Mouse (Mus musculus) embryonic facial prominence, embryonic 13.5 days (tissue): ENCODE results near the gene Eef1a1. TPM values are rescaled to one million over a fixed set of nuclear protein-coding genes. Genes with fewer than 3 reads are reported as not detected.

Experiments
- ATAC-seq: fragments of 200-750 bp; cut with Nextera tagmentation; 2 replicates; pipeline ENCODE4 v1.8.0; 2017; ENCODE audit warnings: low read depth; ENCODE audit not compliant: insufficient number of reproducible peaks, insufficient read depth, low FRiP score, low TSS enrichment
- H3K27ac ChIP-seq: fragments of 300-500 bp; sonication (generic); 2 replicates; pipeline ENCODE4 v1.5.1; 2015; ENCODE audit warnings: moderate library complexity, mild to moderate bottlenecking, inconsistent platforms
- H3K27me3 ChIP-seq: fragments of 300-500 bp; sonication (generic); 2 replicates; pipeline ENCODE4 v1.6.1; 2015; ENCODE audit warnings: mild to moderate bottlenecking, inconsistent platforms
- H3K36me3 ChIP-seq: fragments of 300-500 bp; sonication (generic); 2 replicates; pipeline ENCODE4 v1.6.1; 2015; ENCODE audit warnings: mild to moderate bottlenecking, inconsistent platforms
- H3K4me1 ChIP-seq: fragments of 300-500 bp; sonication (generic); 2 replicates; pipeline ENCODE4 v1.6.1; 2015; ENCODE audit warnings: inconsistent platforms
- H3K4me2 ChIP-seq: fragments of 300-500 bp; sonication (generic); 2 replicates; pipeline ENCODE4 v1.6.1; 2015; ENCODE audit warnings: moderate library complexity, mild to moderate bottlenecking, inconsistent platforms
- H3K4me3 ChIP-seq: fragments of 300-500 bp; sonication (generic); 2 replicates; pipeline ENCODE4 v1.5.1; 2015; ENCODE audit warnings: mild to moderate bottlenecking, inconsistent platforms
- H3K9ac ChIP-seq: fragments of 300-500 bp; sonication (generic); 2 replicates; pipeline ENCODE4 v1.6.1; 2015; ENCODE audit warnings: mild to moderate bottlenecking, inconsistent platforms
- H3K9me3 ChIP-seq: fragments of 300-500 bp; sonication (generic); 2 replicates; pipeline ENCODE4 v1.6.1; 2016; ENCODE audit warnings: inconsistent platforms
- WGBS: fragments of 180-500 bp; shearing (Covaris S2); methylation state at CpG from one replicate; pipeline ENCODE4 v1.1.7; 2015; ENCODE audit warnings: mixed read lengths; 5-methylcytosine and 5-hydroxymethylcytosine counted together
- polyA plus RNA-seq: library from polyadenylated mRNA; unstranded; fragments of >200 nt; fragmentation: Nextera tagmentation; extraction: Ambion mirVana; gene quantifications from 2 replicates; pipeline ENCODE4 v1.2.1, GENCODE M21; 2015

Eef1a1 gene
- polyA plus RNA-seq, 1 experiment from 2014 or later, result 5,472 TPM

DNA sequence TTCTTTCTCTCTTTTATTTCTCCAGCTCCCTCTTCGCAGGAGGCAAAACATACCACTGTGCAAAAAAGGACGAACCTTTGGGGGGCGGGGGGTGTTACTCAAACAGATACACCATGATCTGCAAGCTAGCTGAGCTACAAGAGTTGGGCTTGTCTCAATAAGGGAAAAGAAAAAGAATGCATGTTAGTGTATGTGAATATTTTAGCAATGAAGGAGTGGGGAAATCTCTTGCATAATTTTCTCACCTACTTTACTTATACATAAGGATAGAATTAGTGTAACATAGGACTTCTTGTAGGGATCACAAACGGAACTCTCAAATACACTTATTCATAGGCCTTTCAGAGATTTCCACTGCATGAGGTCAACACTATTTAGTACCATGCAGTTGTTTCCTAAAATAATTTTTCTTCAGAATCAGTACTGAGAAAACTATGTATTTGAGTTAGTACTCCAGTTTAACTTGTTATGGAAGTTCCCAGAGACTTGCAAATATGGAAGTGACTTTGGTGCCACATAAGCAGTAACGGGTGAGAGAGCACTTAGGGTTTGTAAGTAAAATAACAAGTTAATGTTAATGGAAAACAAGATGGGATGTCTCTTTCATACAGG lies 14.1 kb downstream of the Eef1a1 start:
- peaks cover 58% of the 10 kb centered on the region for H3K36me3 ChIP-seq

DNA sequence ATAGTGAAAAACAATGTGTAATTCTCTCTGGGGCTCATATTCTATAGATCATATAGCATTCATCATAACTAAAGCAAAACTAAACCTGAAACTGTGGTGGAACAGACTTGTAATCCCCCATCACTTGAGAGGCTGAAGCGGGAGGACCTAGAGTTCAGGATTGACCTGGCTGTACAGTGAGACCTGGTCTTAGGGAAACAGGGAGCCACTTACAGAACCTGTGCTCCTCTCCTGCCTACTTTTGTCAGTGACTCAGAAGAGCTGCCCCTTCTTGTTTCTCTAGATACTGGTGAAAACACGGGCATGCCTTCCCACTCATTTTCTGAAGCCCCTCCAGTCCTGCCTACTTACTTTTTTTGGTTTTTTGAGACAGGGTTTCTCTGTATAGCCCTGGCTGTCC lies 14.7 kb downstream of the Eef1a1 start:
- Histone ChIP-seq H3K36me3 (peaks cover 59% of the 10 kb centered on the region), H3K9me3 (no peaks in the 10 kb centered on the region), H3K4me2 (no peak overlapping the region), H3K4me3 (no peak overlapping the region), H3K9ac (no peak overlapping the region), H3K27me3 (no peaks in the 10 kb centered on the region), H3K27ac (no peak overlapping the region), H3K4me1 (peaks cover 6% of the 10 kb centered on the region)
- WGBS, result 74% methylated on average over 2 of the region's 2 CpGs
- no peak for ATAC-seq

More for the DNA sequence above, 14.1 kb downstream of the Eef1a1 start:
- peaks cover 10% of the 10 kb centered on the region for H3K4me1 ChIP-seq
- no peaks in the 10 kb centered on the region for H3K27me3 ChIP-seq
- no peak overlapping the region for H3K9ac ChIP-seq
- no peak overlapping the region for H3K4me2 ChIP-seq
- whole genome bisulfite sequencing, result 87% methylated on average over 5 of the region's 5 CpGs
- ATAC-seq, result no peak
- no peak overlapping the region for H3K27ac ChIP-seq
- no peak overlapping the region for H3K4me3 ChIP-seq
- no peaks in the 10 kb centered on the region for H3K9me3 ChIP-seq

DNA sequence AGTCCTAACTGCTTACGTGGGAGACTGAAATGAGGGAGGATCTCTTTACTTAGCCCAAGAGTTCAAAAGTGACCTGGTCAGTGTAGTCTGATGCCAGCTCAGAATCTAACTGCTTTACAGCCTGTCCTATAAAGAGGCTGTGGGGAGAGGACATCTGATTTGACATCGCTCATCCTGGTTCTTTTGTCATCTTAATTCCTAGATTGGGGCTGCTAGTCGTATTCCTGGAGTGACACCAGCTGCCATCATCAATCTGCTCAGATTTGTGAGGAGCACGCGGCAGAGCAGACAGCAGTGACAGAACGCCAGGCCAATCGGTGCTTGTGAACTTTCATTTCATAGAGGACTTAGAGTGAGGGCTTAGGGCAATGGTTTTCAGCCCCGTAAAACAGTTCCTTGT lies 15.4 kb downstream of the Eef1a1 start:
- Histone ChIP-seq H3K4me2 (no peak overlapping the region), H3K9me3 (no peaks in the 10 kb centered on the region), H3K27me3 (no peaks in the 10 kb centered on the region), H3K4me3 (no peak overlapping the region), H3K36me3 (peaks cover 59% of the 10 kb centered on the region), H3K4me1 (no peaks in the 10 kb centered on the region), H3K9ac (no peak overlapping the region), H3K27ac (no peak overlapping the region)
- ATAC-seq, result no peak
- WGBS, result 85% methylated on average over 8 of the region's 8 CpGs

DNA sequence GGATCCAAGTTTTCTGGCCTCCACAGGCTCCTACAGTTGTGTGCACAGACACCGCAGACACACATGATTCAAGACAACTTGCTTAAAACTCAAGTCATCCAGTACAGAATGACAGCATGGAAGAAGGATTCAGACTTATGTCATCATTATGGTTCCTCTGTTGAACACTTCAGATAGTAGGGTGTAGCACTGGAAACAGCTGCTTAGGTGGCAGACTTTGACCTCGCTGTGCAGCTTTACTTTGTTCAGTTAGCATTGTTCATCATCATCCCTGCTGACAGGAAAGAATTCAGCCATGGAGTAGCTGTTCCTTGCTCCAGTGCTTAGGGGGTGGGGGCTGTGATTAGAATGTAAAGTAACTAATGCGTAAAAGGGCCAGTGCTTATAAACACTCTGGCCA lies 23.2 kb downstream of the Eef1a1 start:
- H3K9me3 ChIP-seq, result no peaks in the 10 kb centered on the region
- WGBS, result 93% methylated on average over 3 of the region's 3 CpGs
- H3K4me3 ChIP-seq, result no peak overlapping the region
- no peak overlapping the region for H3K9ac ChIP-seq
- ATAC-seq, result no peak
- H3K4me1 ChIP-seq, result no peaks in the 10 kb centered on the region
- no peak overlapping the region for H3K27ac ChIP-seq
- H3K27me3 ChIP-seq, result no peaks in the 10 kb centered on the region
- H3K36me3 ChIP-seq, result peaks cover 85% of the 10 kb centered on the region
- H3K4me2 ChIP-seq, result no peak overlapping the region

DNA sequence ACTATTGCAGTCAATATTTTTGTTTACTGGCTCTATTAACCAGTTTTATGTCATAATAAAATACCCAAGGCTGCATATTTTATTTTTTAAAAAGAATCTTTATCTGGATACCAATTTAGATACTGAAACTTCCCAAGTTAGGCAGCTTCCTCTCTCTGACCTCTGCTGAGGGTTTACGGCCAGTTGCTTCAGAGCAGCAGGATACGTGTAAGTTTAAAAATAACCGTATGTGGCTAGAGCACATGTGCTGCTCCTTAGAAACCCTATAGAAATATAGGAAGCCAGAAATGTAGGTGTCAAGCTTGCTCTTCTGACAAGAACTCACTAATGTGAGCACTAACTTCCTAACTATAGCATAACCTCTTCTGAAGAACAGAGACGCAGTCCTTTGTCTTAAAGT lies 25.6 kb downstream of the Eef1a1 start:
- no peaks in the 10 kb centered on the region for H3K9me3 ChIP-seq
- H3K4me3 ChIP-seq, result no peak overlapping the region
- WGBS, result 92% methylated on average over 4 of the region's 4 CpGs
- peaks cover 84% of the 10 kb centered on the region for H3K36me3 ChIP-seq
- H3K9ac ChIP-seq, result no peak overlapping the region
- ATAC-seq, result no peak
- no peak overlapping the region for H3K27ac ChIP-seq
- H3K4me1 ChIP-seq, result no peaks in the 10 kb centered on the region
- H3K27me3 ChIP-seq, result no peaks in the 10 kb centered on the region
- no peak overlapping the region for H3K4me2 ChIP-seq

DNA sequence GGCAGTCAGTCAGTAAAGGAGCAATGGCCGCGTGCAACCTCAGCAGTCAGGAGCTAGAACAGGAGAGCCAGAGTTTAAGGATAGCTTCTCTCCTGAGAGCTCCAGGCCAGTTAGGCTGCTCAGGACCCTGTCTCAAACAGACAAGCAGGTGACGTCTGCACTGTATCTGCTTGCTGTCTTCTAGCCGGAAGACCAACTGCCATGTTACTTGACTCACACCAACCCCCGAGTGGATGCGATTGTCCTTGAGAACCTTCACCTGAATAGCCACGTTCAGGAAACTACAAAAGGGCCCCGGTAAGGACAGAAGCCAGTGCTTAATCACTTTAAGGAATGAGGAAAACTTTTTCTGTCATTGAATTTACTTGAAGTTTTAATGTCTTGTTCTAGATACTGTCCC lies 31.9 kb downstream of the Eef1a1 start:
- Histone ChIP-seq H3K4me3 (no peak overlapping the region), H3K4me1 (no peaks in the 10 kb centered on the region), H3K27ac (no peak overlapping the region), H3K4me2 (no peak overlapping the region), H3K9me3 (no peaks in the 10 kb centered on the region), H3K36me3 (peaks cover 78% of the 10 kb centered on the region), H3K9ac (no peak overlapping the region), H3K27me3 (no peaks in the 10 kb centered on the region)
- 90% methylated on average over 8 of the region's 8 CpGs for WGBS
- no peak for ATAC-seq

DNA sequence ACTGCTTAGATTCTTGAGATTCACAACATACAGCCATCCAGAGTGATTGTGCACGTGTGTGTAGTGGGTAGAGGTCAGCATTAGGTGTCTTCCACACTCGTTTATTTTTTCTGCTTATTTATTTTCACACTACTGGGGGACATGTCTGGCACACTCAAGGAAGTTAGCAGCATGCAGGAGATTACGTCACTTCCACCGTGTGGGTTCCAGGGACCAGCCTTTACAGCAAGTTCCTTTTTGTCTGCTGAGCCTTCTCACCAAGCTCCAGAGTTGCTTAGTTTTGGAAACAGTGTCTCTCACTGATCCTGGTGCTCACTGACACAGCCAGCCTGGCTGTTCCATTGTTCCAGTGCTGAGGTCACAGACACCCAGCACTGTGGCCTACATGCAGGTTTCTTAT lies 37.6 kb downstream of the Eef1a1 start:
- no peak for ATAC-seq
- Histone ChIP-seq H3K9ac (no peak overlapping the region), H3K4me1 (peaks cover 7% of the 10 kb centered on the region), H3K4me2 (no peak overlapping the region), H3K4me3 (no peak overlapping the region), H3K9me3 (no peaks in the 10 kb centered on the region), H3K27ac (no peak overlapping the region), H3K27me3 (peaks cover 8% of the 10 kb centered on the region), H3K36me3 (peaks cover 43% of the 10 kb centered on the region)
- WGBS, result 86% methylated on average over 4 of the region's 4 CpGs

DNA sequence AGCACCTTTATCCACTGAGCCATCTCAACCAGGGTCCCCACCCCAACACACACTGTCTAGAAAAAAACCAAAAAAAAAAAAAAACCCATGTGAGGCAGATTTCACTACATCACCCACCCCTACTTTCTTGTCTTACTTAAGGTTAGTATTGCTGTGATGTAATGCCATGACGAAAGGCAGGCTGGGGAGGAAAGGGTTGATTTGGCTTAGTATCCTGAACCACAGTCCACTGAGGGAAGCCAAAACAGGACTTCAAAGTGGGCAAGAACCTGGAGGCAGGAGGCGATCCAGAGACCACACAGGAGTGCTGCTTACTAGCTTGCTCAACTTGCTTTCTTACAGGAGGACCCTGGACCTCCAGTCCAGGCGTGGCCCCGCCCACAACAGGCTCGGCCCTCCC lies 38.5 kb downstream of the Eef1a1 start:
- H3K27ac ChIP-seq, result no peak overlapping the region
- H3K4me2 ChIP-seq, result no peak overlapping the region
- no peaks in the 10 kb centered on the region for H3K9me3 ChIP-seq
- peaks cover 43% of the 10 kb centered on the region for H3K36me3 ChIP-seq
- peaks cover 18% of the 10 kb centered on the region for H3K27me3 ChIP-seq
- H3K9ac ChIP-seq, result no peak overlapping the region
- no peak for ATAC-seq
- H3K4me3 ChIP-seq, result no peak overlapping the region
- WGBS, result 70% methylated on average over 5 of the region's 5 CpGs
- H3K4me1 ChIP-seq, result peaks cover 7% of the 10 kb centered on the region

DNA sequence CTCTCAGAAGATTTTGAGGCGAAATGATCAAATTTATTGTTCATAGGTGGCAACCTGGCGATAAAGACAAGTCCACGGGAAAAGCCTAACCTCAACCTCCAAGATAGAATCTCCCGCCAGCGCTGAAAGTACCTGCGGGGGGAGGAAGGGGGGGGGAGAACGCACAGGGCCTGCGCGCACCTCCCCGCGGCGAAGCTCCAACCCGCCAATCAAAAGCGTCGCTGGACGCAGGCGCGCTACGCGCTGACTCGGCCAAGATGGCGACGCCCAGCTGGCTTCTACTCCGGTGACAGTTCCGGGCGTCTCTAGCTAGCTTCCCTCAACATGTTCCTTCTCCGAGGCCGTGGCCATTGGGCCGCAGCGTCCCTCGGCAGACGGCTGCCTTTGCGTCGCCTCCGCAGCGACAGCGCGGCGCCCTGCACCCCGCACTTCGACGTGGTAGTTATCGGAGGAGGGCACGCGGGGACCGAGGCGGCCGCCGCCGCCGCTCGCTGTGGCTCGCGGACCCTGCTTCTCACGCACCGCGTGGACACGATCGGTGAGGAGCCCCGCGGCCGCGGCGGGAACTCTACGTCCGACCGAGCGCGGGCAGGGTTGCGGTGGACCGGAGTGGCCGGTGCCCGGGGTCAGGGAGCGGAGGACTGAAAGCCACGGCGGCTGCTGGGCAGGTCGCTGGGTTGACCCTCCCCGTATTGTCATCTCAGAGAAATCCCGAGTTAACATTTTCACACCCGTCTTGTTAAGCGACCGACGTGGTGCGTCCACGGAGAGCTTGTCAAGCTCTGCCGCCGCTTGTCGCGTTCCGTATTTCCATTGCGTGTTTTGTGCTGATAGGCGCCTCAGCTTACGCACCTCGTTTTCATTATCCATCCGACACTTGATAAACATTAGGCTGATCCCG lies 40.7 kb downstream of the Eef1a1 start, which contains the start of the genes Mto1 and Gm17324:
Gene Mto1 (plus strand): TSS at position 236 of the 901 bp plus-strand sequence.
Gene Gm17324 (minus strand): TSS at position 814 of the 901 bp plus-strand sequence.
- Histone ChIP-seq H3K4me3 (peak within 1 kb of the TSS; percentile 97), H3K9ac (peak within 1 kb of the TSS; percentile 91), H3K4me2 (peak within 1 kb of the TSS; percentile 60), H3K27me3 (peaks cover 38% of the 10 kb centered on the region), H3K4me1 (peaks cover 7% of the 10 kb centered on the region), H3K36me3 (peaks cover 24% of the 10 kb centered on the region), H3K27ac (peak within 1 kb of the TSS; percentile 87), H3K9me3 (no peaks in the 10 kb centered on the region)
- peak; percentile 87 for ATAC-seq
- WGBS, result under 1% methylated on average over 96 of the region's 96 CpGs

DNA sequence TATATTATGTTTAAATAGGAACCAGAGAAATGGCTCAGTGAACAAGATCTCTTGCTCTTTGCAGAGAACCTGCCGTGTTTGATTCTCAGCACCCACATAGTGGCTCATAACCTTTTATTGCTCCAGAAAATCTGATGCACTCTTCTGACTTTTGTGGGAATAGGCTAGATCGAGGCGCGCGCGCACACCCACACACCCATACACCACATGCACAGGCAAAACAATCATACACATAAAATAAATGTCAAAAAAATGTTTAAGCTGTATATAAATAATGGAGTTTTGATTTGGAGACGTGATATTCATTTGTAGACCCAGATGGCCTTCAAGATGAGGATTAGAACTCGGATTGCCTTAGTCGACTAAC lies 41.4 kb downstream of the Eef1a1 start:
- Histone ChIP-seq H3K27me3 (peaks cover 45% of the 10 kb centered on the region), H3K4me3 (peak overlapping the region; percentile 97), H3K4me2 (peak overlapping the region; percentile 60), H3K4me1 (peaks cover 13% of the 10 kb centered on the region), H3K9me3 (no peaks in the 10 kb centered on the region), H3K27ac (no peak overlapping the region), H3K9ac (peak overlapping the region; percentile 91), H3K36me3 (peaks cover 17% of the 10 kb centered on the region)
- ATAC-seq, result peak; percentile 11; the same call in 1 of the 2 replicates
- WGBS, result 25% methylated on average over 9 of the region's 9 CpGs

DNA sequence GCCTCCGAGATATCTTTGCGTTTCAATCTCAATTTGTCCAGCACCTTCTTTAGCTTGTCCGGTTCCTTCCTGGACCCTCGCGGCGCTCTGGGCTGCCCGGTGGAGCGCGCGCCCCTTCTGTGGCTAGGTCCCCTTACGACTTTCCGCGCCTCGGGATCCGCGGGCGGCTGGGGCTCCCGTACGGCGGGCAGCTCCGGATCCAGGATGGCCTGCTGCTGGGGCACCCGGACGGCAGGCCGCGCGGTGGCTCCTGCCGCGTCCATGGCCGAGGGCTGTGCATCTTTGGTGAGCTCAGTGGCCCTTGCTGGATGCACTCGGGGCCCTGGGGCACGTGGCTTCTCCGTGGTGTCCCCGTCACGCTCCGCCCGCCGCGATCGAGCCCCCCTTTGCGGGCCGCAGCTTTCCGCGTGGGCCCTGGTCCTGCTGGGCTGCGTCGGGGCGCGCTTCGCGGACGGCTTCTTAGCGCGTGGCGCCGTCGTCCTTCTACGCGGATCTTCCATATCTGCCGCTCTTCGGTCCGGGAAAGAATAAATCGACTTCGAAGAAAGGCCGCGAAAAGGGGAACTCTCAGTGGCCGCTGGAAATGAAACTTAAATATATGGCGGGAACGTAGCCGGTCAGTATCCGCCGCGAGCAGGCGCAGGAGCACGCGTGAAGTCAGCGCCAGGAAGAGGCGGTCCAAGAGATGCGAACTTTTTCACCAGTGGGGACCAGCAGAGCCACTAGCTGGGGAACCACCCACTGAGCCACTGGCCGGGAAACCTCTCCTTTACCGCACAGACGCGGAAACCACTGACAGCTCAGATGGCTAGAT lies 46.2 kb downstream of the Eef1a1 start, which contains the start of gene Cgas:
Gene Cgas (minus strand): TSS at position 659 of the 814 bp plus-strand sequence.
- under 1% methylated on average over 81 of the region's 81 CpGs for WGBS
- Histone ChIP-seq H3K36me3 (no peaks in the 10 kb centered on the region), H3K9ac (peak within 1 kb of the TSS; percentile 72), H3K27me3 (peaks cover 86% of the 10 kb centered on the region), H3K9me3 (no peaks in the 10 kb centered on the region), H3K4me2 (peak within 1 kb of the TSS; percentile 82), H3K4me3 (peak within 1 kb of the TSS; percentile 51), H3K4me1 (peaks cover 12% of the 10 kb centered on the region; the same call in 1 of the 2 replicates), H3K27ac (no peak within 1 kb of the TSS)
- ATAC-seq, result 0 out of 2 replicates have a peak, but pooled peaks have one; percentile 21
